Mouse (Mus musculus) left cerebral cortex, adult 9 months (tissue): ENCODE measurements around the gene Islr.

Source experiments
- DNase-seq, 2 experiments: peaks; one replicate each; pipeline ENCODE4 v3.0.0; 2022; ENCODE audit warnings: low spot score in 2 of 2

The Islr gene

GRCm38 (mm10) chr9:58220218-58220903 lies 16.3 kb upstream of the Islr start:
- peak in 1 of 2 experiments; percentile 40 for DNase-seq

- no peak for DNase-seq
These were observed 14.4 kb upstream of the Islr start for GRCm38 (mm10) chr9:58218539-58218938.

GRCm38 (mm10) chr9:58216402-58216801 lies 12.3 kb upstream of the Islr start:
- DNase-seq = peak in 1 of 2 experiments; percentile 39

- DNase-seq = no peak
These were observed 10.5 kb upstream of the Islr start for GRCm38 (mm10) chr9:58214519-58215180.

GRCm38 (mm10) chr9:58213865-58214264 lies 9.8 kb upstream of the Islr start:
- DNase-seq = no peak

- DNase-seq = no peak
These were observed 9.3 kb upstream of the Islr start for GRCm38 (mm10) chr9:58213377-58213776.

GRCm38 (mm10) chr9:58210304-58210627 lies 6.2 kb upstream of the Islr start:
- DNase-seq = no peak

GRCm38 (mm10) chr9:58209462-58210303 lies 5.6 kb upstream of the Islr start:
- DNase-seq = no peak

- DNase-seq = no peak
These were observed 1.9 kb upstream of the Islr start for GRCm38 (mm10) chr9:58206013-58206412.

GRCm38 (mm10) chr9:58204448-58205000 lies 418 bp upstream of the Islr start:
- peak in 1 of 2 experiments; percentile 93 for DNase-seq

- DNase-seq = peak in 1 of 2 experiments; percentile 76
These were observed 1.2 kb downstream of the Islr start for GRCm38 (mm10) chr9:58202676-58203453.

GRCm38 (mm10) chr9:58201861-58202549 lies 2.1 kb downstream of the Islr start:
- DNase-seq = peak in 1 of 2 experiments; percentile 39

GRCm38 (mm10) chr9:58201091-58201842 lies 2.8 kb downstream of the Islr start:
- peak in 1 of 2 experiments; percentile 60 for DNase-seq

- DNase-seq = peak in 1 of 2 experiments; percentile 33
These were observed 3.6 kb downstream of the Islr start for GRCm38 (mm10) chr9:58200270-58201090.

GRCm38 (mm10) chr9:58199381-58200269 lies 4.5 kb downstream of the Islr start:
- DNase-seq = peak in 1 of 2 experiments; percentile 40

- DNase-seq = peak in 1 of 2 experiments; percentile 42
These were observed 5.2 kb downstream of the Islr start for GRCm38 (mm10) chr9:58198801-58199371.
